Mouse (Mus musculus) ovary, postnatal 14 days (tissue): Measurements from ENCODE around the gene Cbl.

Experiments
- DNase-seq: peaks from one replicate; pipeline ENCODE4 v3.0.0; 2022; ENCODE audit warnings: low spot score

Gene Cbl

DNA sequence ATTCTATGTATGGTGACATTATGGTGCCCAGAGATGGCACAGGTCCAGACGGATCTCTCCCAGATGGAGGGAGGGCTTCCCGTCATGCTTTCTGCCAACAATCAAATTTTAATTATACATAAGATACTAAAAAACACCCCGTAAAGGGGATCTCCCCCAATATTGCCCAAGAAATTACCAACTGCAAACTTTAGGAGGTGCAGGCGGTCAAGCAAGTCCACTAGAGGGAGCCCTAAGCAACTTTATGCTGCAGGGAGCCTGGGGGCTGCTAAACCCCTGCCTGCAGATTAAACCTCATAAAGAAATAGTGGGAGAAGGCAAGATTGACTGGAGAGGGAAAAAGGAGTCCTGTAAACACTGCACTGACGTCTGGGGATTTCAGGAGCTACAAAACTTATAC, 5.6 kb upstream of the Cbl start:
- peak; percentile 54 for DNase-seq

- no peak for DNase-seq
Observed at GRCm38 (mm10) chr9:44238501-44239190, 4.8 kb upstream of the Cbl start.

DNA sequence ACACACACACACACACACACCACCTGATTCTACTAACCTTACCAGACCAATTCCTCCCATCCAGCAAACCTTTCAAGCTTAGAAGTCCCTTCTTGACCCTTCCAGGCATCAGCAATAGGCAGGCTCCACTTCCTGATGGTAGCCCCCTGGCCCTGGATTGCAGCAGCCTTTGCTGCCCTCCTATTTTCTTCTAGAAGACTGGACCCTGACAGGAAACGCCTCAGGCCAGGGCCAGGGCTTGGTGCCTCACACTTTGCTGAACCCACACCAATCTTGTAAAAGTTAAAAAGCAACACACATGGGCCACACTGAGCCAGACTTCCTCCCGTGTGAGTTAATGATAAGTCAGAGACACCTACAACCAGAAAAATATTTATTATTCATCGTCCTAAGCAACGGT, 3.3 kb upstream of the Cbl start:
- DNase-seq, result no peak

GRCm38 (mm10) chr9:44236601-44237000, 2.8 kb upstream of the Cbl start:
- DNase-seq, result no peak

- DNase-seq, result no peak
Observed at GRCm38 (mm10) chr9:44234479-44235427, 904 bp upstream of the Cbl start.

GRCm38 (mm10) chr9:44233021-44233801, 638 bp downstream of the Cbl start:
- no peak for DNase-seq

DNA sequence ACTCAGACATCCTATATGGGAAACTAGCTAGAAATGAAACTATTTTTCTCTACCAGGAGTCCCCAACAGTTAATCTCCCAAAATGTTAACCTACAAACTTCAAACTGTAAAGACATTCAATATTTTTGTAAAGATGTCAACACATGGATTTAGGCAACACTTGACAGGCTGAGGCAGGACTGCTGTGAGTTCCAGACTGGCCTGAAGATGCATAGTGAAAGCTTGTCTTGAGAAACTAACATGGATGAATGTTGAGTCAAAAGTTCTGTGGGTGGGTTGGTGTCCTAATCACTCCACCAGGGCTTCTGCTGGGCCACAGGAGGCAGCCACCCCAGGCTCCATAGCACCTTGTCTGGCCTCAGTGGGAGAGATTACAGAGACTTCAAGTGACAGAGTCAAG, 2.2 kb downstream of the Cbl start:
- no peak for DNase-seq

- DNase-seq, result no peak
Observed at GRCm38 (mm10) chr9:44225993-44226392, 7.9 kb downstream of the Cbl start.

DNA sequence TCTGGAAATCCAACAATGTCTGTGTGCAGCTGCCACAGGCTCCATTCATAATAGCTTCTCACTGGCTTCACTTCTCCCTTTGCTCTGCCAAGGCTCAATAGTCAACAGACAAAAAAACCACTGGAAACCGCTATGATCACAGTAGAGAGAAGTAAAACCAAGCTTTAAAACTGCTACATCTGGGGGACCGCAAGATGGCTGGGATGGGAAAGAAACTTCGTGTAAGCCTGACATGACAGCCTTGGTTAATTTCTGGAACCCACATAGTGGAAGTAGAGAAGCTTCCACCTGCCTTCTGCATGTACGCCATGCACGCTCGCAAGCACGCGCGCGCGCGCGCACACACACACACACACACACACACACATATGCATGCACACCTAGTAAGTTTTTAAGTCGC, 20.3 kb downstream of the Cbl start:
- DNase-seq, result no peak

GRCm38 (mm10) chr9:44212406-44212805, 21.4 kb downstream of the Cbl start:
- DNase-seq, result no peak

DNA sequence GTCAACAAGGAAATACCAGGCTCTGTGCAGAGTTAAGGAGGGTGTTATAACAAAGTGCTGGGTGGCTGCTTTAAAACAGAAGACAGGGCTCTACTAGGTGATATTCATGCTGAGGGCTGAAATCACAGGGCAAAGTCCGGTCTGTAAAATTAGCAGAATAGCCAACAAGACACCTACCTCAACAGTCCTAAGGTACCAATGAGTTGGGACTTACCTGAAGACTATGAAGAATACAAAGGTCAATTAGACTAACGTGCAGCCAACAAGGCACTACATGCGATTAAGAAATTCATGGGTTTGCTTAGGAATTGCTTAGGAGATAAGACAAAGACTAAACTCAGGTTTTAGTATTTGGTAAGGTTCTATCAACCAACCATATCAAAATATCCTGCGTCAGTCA, 24.4 kb downstream of the Cbl start:
- DNase-seq, result no peak

DNA sequence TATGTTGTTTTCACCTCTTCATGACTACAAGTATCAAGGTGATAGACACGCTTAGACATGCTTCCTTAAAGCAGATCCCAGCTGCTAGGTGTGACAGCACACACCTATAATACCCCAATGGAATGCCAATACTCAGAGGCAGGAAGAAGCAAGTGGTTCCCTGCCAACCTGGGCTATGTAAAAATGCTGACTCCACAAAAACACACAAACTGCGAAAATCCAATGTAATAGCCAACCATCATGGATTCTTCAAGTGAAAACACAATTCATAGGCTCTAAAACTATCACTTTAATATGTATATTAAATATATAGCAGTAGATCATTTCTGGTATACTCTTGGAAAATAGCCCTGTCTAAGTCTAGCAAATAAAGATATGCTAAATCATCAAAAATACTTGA, 26.0 kb downstream of the Cbl start:
- no peak for DNase-seq

GRCm38 (mm10) chr9:44200458-44200857, 33.4 kb downstream of the Cbl start:
- DNase-seq, result no peak

DNA sequence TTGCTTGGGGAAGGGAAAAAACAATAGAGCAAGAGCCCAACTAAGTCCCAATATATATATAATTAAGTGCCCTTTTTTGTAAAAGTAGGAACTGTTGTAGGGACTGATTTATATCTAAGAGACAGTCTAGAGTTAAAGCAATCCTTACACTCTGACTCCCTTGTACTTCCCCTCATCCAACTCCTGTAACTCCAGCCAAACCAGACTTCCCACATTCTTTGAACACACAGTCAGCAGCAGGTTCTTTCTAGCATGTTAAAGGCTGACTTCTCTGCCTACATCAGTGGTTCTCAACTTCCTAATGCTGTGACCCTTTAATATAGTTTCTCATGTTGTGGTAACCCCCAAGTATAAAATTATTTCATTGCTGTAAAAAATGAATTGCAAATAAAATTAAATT, 34.3 kb downstream of the Cbl start:
- no peak for DNase-seq

DNA sequence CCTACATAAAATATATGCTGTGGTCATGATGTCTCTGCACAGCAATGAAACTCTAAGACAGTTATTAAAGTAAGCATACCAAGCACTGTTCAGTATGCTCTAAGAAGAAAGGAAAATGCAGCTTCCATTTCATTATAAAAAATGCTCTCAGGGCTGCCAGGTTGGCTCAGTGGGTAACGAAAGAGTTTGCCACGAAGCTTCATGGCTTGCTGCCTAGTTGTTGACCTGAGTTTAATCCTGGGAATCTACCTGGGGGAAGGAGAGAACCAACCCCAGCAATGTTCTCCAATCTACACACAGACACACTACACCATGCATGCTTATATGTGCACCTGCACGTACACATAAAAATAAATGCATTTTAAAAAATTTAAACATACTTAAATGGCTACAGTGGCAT, 34.7 kb downstream of the Cbl start:
- no peak for DNase-seq

DNA sequence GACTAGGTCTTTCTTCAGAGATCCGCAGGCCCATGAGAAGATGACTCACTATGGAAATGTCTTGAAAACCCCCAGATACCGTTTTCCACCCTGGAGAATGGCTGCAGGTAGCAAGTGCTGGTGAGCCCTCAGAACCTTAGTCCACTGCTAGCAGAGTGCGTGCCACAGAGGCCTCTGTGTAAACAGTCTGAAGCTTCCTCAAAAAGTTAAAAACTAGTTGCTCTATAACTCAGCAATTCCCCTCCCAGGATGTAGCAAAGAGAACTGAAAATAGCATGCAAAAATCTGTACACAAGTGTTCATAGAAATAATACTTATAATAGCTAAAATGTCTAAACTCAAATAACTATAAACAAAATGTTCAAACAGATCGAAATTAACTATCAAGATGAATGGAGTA, 37.5 kb downstream of the Cbl start:
- DNase-seq, result no peak

DNA sequence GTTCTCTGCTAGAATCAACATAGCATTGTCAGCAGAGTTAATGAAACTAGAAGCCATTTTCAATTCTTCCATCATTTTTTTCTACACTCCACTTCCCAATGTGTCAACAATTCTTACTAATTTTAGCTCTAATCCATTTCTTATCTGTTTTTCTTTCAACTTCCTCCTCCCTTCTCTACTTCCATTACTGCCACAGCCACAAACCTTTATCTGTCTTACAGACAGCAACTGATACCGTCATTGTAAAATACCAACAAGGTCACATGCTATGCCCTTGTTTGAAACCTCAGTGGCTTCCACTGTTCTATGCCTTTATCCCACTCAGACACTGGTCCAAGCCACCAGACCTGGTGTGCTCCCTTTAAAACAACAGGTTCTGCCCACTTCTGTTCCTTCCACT, 39.8 kb downstream of the Cbl start:
- DNase-seq, result no peak

GRCm38 (mm10) chr9:44192794-44193193, 41.1 kb downstream of the Cbl start:
- no peak for DNase-seq

GRCm38 (mm10) chr9:44192312-44192711, 41.5 kb downstream of the Cbl start:
- DNase-seq, result no peak

- DNase-seq, result no peak
Observed at GRCm38 (mm10) chr9:44191166-44191565, 42.7 kb downstream of the Cbl start.

DNA sequence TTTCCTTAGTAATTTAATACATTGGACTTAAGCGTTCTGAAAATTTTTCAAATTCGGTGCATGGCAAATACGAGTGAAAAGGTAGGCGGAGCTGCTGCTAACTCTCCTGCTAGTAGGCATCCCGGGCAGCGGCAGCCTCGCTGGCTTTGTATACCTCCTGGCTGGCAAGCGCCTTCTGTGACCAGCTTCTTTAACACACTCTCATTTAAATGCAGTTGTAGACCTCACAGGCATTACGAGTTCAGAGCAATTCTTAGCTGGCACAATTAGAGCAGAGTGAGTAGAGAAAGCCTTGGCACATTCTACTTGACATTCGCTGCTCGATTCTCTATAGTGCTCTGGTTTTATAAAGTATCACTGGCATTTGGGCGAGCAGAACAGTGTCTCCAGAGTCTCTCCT, 45.6 kb downstream of the Cbl start:
- DNase-seq, result no peak

GRCm38 (mm10) chr9:44182260-44182659, 51.6 kb downstream of the Cbl start:
- peak; percentile 21 for DNase-seq

DNA sequence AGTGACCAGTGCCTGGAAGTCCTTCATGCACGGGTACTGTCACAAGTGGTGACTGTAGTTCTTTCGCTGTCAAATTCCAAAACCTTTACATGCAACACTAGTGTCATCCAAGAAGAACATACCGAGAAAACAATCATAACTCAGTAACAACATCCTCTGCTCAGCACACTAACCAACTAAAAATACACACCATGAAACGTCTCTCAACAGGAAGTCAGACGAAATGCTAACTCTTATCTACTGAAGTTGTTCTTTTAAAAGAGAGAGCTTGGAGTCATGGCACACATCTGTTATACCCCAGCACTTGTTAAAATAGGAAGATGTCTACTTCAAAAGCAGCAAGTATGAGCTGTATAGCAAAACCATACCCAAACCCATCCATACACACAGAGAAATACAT, 52.3 kb downstream of the Cbl start:
- DNase-seq, result no peak
